Mouse (Mus musculus): ENCODE measurements around the gene Vmn1r17. TPM values are rescaled to one million over a fixed set of nuclear protein-coding genes. Genes with fewer than 3 reads are reported as not detected.

The Vmn1r17 gene
- polyA plus RNA-seq (2014; fragmentation: Illumina TruSeq; extraction: RNeasy Lipid Tissue Mini Kit (QIAGEN cat#74804); ENCODE audit: low read depth, low replicate concordance), result not detected

GRCm38 (mm10) chr6:57363627-57364026 is at the start of gene Vmn1r17:
Vmn1r17 (minus strand) TSS chr6:57363727.

GRCm38 (mm10) chr6:57403480-57403879 is 40.0 kb upstream of the Vmn1r17 start, which contains the start of gene Vmn1r19:
Vmn1r19 (plus strand) TSS chr6:57403780.

GRCm38 (mm10) chr6:57395683-57396082 is 32.2 kb upstream of the Vmn1r17 start, which contains the start of gene Vmn1r18:
Vmn1r18 (minus strand) TSS chr6:57395783.

GRCm38 (mm10) chr6:57329394-57329793 is 34.1 kb downstream of the Vmn1r17 start, which contains the start of gene Vmn1r16:
Vmn1r16 (minus strand) TSS chr6:57329494.

Other genes starting within 250 kb of the Vmn1r17 start
- gene Vmn1r11, start 230.3 kb downstream of the Vmn1r17 start, polyA plus RNA-seq (2014; fragmentation: Illumina TruSeq; extraction: RNeasy Lipid Tissue Mini Kit (QIAGEN cat#74804); ENCODE audit: low read depth, low replicate concordance), result not detected
- gene Vmn1r12, start 206.8 kb downstream of the Vmn1r17 start, polyA plus RNA-seq (2014; fragmentation: Illumina TruSeq; extraction: RNeasy Lipid Tissue Mini Kit (QIAGEN cat#74804); ENCODE audit: low read depth, low replicate concordance), result not detected
- gene Vmn1r13, start 160.4 kb downstream of the Vmn1r17 start, polyA plus RNA-seq (2014; fragmentation: Illumina TruSeq; extraction: RNeasy Lipid Tissue Mini Kit (QIAGEN cat#74804); ENCODE audit: low read depth, low replicate concordance), result not detected
- not detected for gene Vmn1r14, start 132.0 kb downstream of the Vmn1r17 start, polyA plus RNA-seq (2014; fragmentation: Illumina TruSeq; extraction: RNeasy Lipid Tissue Mini Kit (QIAGEN cat#74804); ENCODE audit: low read depth, low replicate concordance)
- gene Vmn1r15, start 105.8 kb downstream of the Vmn1r17 start, polyA plus RNA-seq (2014; fragmentation: Illumina TruSeq; extraction: RNeasy Lipid Tissue Mini Kit (QIAGEN cat#74804); ENCODE audit: low read depth, low replicate concordance), result not detected
- not detected for gene Vmn1r16, start 34.2 kb downstream of the Vmn1r17 start, polyA plus RNA-seq (2014; fragmentation: Illumina TruSeq; extraction: RNeasy Lipid Tissue Mini Kit (QIAGEN cat#74804); ENCODE audit: low read depth, low replicate concordance)
- not detected for gene Vmn1r18, start 32.1 kb upstream of the Vmn1r17 start, polyA plus RNA-seq (2014; fragmentation: Illumina TruSeq; extraction: RNeasy Lipid Tissue Mini Kit (QIAGEN cat#74804); ENCODE audit: low read depth, low replicate concordance)
- not detected for gene Vmn1r19, start 40.1 kb upstream of the Vmn1r17 start, polyA plus RNA-seq (2014; fragmentation: Illumina TruSeq; extraction: RNeasy Lipid Tissue Mini Kit (QIAGEN cat#74804); ENCODE audit: low read depth, low replicate concordance)
- gene Vmn1r20, start 65.2 kb upstream of the Vmn1r17 start, polyA plus RNA-seq (2014; fragmentation: Illumina TruSeq; extraction: RNeasy Lipid Tissue Mini Kit (QIAGEN cat#74804); ENCODE audit: low read depth, low replicate concordance), result not detected
- gene Ppm1k, start 171.7 kb upstream of the Vmn1r17 start, polyA plus RNA-seq (2014; fragmentation: Illumina TruSeq; extraction: RNeasy Lipid Tissue Mini Kit (QIAGEN cat#74804); ENCODE audit: low read depth, low replicate concordance), result 5.9 TPM
- 5.3 TPM for gene Herc6, start 217.3 kb upstream of the Vmn1r17 start, polyA plus RNA-seq (2014; fragmentation: Illumina TruSeq; extraction: RNeasy Lipid Tissue Mini Kit (QIAGEN cat#74804); ENCODE audit: low read depth, low replicate concordance)